Mouse (Mus musculus): ENCODE data around the gene Sfxn5. TPM values are rescaled to one million over a fixed set of nuclear protein-coding genes. Genes with fewer than 3 reads are reported as not detected.

Gene Sfxn5
- total and polyA plus RNA-seq, 3 experiments, result 4.2 to 5.3 (median 4.9) TPM

DNA sequence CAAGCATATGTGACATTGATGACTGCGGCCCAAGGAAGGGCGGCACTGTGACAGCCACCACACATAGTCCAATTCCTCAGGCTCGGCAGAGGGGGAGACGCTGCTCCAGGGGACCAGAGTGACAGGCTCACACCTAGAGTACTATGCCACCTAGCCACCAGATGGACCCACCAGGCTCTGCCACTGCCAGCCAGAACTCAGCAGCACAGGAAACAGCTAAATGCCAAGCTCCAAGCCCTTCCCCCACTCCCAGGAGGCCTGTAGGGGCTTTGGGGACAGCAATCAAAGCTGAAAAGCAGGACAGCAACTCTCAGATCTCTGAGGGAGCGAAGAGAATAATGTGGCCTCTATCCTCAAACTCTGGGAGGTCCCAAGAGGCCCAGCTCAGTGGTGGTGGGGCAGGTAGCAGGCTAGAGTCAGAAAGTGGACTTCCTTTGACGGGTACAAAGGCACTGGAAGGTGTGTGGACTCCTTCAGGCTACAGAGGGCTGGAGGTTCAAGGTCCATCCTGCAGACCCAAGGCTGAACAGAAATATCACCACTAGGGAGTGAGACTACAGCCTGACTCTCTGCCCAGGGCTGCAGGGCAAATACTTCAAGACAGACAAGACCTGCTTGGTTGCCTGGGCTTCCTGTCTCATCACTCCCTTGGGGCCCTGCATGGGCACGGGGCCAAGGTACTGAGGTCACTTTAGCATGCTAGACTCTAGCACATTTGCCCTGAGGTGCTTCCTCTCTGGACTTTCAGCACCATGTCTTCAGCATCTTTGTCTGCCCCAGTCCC lies 37.6 kb downstream of the Sfxn5 start:
- Histone ChIP-seq H3K9ac (ENCODE audit: low read depth, low read length) (no peak overlapping the region), H3K27me3 (ENCODE audit: control insufficient read depth, insufficient read depth, low read length) (no peaks in the 10 kb centered on the region), H3K27ac (no peak overlapping the region), H3K4me1 (ENCODE audit: control insufficient read depth, insufficient read depth, low read length) (peaks cover 9% of the 10 kb centered on the region), H3K36me3 (ENCODE audit: control insufficient read depth, insufficient read depth, low read length) (no peaks in the 10 kb centered on the region), H3K4me3 (no peak overlapping the region), H3K79me2 (replicated peaks; ENCODE audit: control insufficient read depth, insufficient read depth, low read length) (no peaks in the 10 kb centered on the region)
- TF ChIP-seq CTCF (IDR thresholded peaks at IDR 0.05), result no peak
- no peak for TF ChIP-seq POLR2A (IDR thresholded peaks at IDR 0.05; ENCODE audit: insufficient read depth, low read depth, low read length)
- TF ChIP-seq EP300 (IDR thresholded peaks at IDR 0.05; ENCODE audit: insufficient read depth, low read depth, low read length), result no peak
- intact Hi-C loops (cut with DNase I), result no loop called here
- WGBS, result 77% methylated on average over 7 of the region's 7 CpGs
- DNase-seq, result peak; percentile 61 to 78

DNA sequence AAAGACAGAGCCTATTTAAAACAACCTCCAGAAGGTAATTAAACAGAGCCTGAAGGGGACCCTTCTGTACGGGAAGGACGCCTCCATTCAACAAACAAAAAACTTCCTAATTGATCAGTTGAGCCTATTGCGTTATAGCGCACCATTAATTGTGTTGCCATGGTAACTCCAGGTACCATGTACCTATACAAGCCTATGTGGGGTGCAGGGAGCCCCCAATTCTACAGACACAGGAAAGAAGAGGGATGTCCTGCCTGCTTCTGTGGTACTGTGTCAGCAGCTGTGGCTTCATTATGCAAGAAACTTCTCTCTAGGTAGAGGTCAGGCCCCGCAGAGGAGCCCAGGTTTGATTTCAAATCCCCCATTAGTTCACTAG lies 39.2 kb downstream of the Sfxn5 start:
- DNase-seq, result no peak
- Histone ChIP-seq H3K36me3 (ENCODE audit: control insufficient read depth, insufficient read depth, low read length) (no peaks in the 10 kb centered on the region), H3K27ac (no peak overlapping the region), H3K27me3 (ENCODE audit: control insufficient read depth, insufficient read depth, low read length) (no peaks in the 10 kb centered on the region), H3K4me1 (ENCODE audit: control insufficient read depth, insufficient read depth, low read length) (peaks cover 9% of the 10 kb centered on the region), H3K79me2 (replicated peaks; ENCODE audit: control insufficient read depth, insufficient read depth, low read length) (no peaks in the 10 kb centered on the region), H3K4me3 (no peak overlapping the region), H3K9ac (ENCODE audit: low read depth, low read length) (no peak overlapping the region)
- intact Hi-C loops (cut with DNase I), result no loop called here
- whole genome bisulfite sequencing, result 97% methylated on average over 5 of the region's 5 CpGs
- TF ChIP-seq POLR2A (IDR thresholded peaks at IDR 0.05; ENCODE audit: insufficient read depth, low read depth, low read length) (no peak), CTCF (IDR thresholded peaks at IDR 0.05) (no peak), EP300 (IDR thresholded peaks at IDR 0.05; ENCODE audit: insufficient read depth, low read depth, low read length) (no peak)

DNA sequence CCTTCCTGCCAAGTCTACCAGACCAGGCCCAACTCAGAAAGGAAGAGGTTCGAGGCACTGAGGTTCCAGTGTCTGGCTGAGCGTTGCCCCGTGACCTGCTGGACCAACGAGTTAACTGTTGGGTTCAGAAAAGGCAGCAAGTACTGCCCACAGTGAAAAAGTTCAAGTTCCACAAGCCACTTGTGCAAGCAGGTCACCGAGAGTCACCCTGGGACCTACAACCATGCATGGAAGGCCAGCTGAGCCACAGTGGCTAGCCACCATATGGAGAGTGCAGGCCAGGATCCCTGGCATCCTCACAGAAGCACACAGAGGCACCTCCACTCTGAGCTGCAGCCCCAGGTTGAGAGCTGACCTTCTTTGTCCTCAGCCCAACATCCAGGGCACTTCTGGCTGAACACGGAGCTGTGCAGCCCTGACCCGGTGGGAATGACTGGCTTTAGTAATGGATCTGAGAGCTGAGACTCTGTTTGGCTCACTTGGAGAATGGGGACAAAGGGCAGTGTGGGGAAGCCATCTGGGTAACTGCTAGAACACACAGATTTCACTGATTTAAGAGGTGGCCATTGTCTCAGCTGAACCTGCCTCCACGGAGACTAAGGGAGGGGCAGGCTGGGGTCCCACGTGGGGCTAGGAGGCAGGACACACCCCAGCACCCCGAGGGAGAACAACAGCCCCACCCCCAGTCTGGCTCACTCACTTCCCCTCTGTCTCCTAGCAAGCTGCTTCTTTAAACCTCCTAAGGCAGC lies 39.8 kb downstream of the Sfxn5 start:
- intact Hi-C loops (cut with DNase I), result no loop called here
- no peaks in the 10 kb centered on the region for H3K27me3 ChIP-seq (ENCODE audit: control insufficient read depth, insufficient read depth, low read length)
- no peaks in the 10 kb centered on the region for H3K79me2 ChIP-seq (replicated peaks; ENCODE audit: control insufficient read depth, insufficient read depth, low read length)
- no peak overlapping the region for H3K4me3 ChIP-seq
- no peaks in the 10 kb centered on the region for H3K36me3 ChIP-seq (ENCODE audit: control insufficient read depth, insufficient read depth, low read length)
- TF ChIP-seq EP300 (IDR thresholded peaks at IDR 0.05; ENCODE audit: insufficient read depth, low read depth, low read length), result no peak
- TF ChIP-seq CTCF (IDR thresholded peaks at IDR 0.05), result no peak
- no peak for TF ChIP-seq POLR2A (IDR thresholded peaks at IDR 0.05; ENCODE audit: insufficient read depth, low read depth, low read length)
- H3K4me1 ChIP-seq (ENCODE audit: control insufficient read depth, insufficient read depth, low read length), result peaks cover 9% of the 10 kb centered on the region
- WGBS, result 56% methylated on average over 10 of the region's 10 CpGs
- DNase-seq, result peak in 1 of 2 experiments; percentile 48
- H3K9ac ChIP-seq (ENCODE audit: low read depth, low read length), result no peak overlapping the region
- no peak overlapping the region for H3K27ac ChIP-seq

DNA sequence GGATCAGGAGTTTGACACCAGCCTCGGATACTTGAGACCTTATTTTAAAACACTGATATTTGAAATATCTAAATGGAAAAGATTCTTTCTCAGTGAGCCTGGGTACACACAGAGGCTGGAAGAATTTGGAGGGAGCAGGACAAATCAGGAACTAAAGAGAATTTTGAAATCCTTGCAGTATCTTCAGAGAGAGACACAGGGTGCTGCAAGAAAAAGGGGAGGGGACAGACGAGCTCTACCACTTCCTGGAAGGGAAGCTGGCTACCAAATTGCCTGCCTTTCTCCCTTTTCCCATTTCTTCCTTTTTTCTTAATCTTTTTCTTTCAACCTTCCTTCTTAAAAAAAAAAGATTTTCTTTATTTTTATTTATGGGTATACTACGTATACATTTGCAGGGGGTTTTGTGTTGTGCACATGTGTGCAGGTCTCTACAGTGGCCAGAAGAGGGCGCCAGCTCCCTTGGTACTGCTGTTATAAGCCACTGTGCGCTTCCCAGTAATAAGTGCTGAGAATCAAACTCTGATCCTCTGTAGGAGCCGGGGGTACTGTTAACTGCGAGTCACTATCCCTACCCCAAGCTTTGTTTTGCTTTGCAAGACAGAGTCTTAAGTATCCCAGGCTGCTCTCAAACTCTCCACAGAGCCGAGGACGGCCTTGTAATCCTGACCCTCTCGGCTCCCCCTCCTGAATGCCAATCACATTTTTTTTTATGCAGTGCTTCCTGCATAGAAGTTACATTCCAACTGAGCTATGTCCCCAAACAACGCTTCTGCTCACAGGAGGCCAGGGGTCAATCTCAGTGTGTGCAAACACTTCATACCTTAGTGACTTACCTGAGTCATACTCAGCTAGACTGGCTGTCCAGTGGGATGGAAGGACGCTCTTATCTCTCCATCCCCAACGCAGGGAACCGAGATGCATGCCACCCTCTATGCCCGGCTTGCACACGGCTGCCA lies 42.1 kb downstream of the Sfxn5 start:
- Histone ChIP-seq H3K9ac (ENCODE audit: low read depth, low read length) (no peak overlapping the region), H3K27me3 (ENCODE audit: control insufficient read depth, insufficient read depth, low read length) (no peaks in the 10 kb centered on the region), H3K79me2 (replicated peaks; ENCODE audit: control insufficient read depth, insufficient read depth, low read length) (no peaks in the 10 kb centered on the region), H3K4me1 (ENCODE audit: control insufficient read depth, insufficient read depth, low read length) (peaks cover 9% of the 10 kb centered on the region), H3K4me3 (no peak overlapping the region), H3K36me3 (ENCODE audit: control insufficient read depth, insufficient read depth, low read length) (no peaks in the 10 kb centered on the region), H3K27ac (no peak overlapping the region)
- intact Hi-C loops (cut with DNase I), result no loop called here
- TF ChIP-seq POLR2A (IDR thresholded peaks at IDR 0.05; ENCODE audit: insufficient read depth, low read depth, low read length) (no peak), CTCF (IDR thresholded peaks at IDR 0.05) (peak; percentile 52)
- DNase-seq, result no peak
- WGBS, result 90% methylated on average over 16 of the region's 16 CpGs

DNA sequence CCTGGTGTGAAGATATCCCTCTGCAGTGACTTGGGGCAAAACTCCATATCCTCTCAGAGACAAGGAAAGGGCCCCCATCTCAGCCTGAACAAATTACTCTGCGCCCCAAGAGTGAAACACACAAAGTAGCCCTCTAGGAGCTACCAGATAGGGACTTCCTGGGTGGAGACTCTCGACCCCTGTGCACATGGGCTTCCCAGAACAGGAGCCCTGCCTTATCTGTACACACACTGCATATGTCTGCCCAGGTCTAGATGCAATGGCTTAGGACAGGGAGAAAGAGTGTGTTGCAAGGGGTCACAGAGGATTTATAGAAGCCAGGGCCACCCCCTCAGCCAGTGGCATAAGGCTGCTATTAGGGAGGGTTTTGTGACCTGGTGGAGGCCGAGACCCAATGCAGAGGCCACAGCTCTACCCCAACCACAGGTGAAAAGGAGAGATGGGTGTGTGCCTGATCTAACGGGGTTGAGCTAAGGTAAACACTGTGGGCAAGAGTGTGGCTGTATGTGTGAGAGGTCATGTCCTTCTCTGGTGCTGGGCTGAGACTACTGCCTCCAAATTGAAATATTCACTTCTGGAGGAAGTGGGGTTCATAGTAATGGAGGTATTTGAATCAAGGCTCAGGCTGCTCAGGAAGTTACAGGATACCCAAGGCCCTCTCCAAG lies 44.9 kb downstream of the Sfxn5 start:
- DNase-seq, result no peak
- Histone ChIP-seq H3K36me3 (ENCODE audit: control insufficient read depth, insufficient read depth, low read length) (no peaks in the 10 kb centered on the region), H3K27me3 (ENCODE audit: control insufficient read depth, insufficient read depth, low read length) (no peaks in the 10 kb centered on the region), H3K9ac (ENCODE audit: low read depth, low read length) (no peak overlapping the region), H3K4me1 (ENCODE audit: control insufficient read depth, insufficient read depth, low read length) (peaks cover 1% of the 10 kb centered on the region), H3K4me3 (no peak overlapping the region), H3K27ac (no peak overlapping the region), H3K79me2 (replicated peaks; ENCODE audit: control insufficient read depth, insufficient read depth, low read length) (no peaks in the 10 kb centered on the region)
- 81% methylated on average over 4 of the region's 4 CpGs for WGBS
- intact Hi-C loops (cut with DNase I), result no loop called here
- TF ChIP-seq POLR2A (IDR thresholded peaks at IDR 0.05; ENCODE audit: insufficient read depth, low read depth, low read length) (no peak), EP300 (IDR thresholded peaks at IDR 0.05; ENCODE audit: insufficient read depth, low read depth, low read length) (no peak), CTCF (IDR thresholded peaks at IDR 0.05) (no peak)

Measured in heart, adult 2 months (tissue).